Mouse (Mus musculus): ENCODE measurements around the gene Disp3.

DNA sequence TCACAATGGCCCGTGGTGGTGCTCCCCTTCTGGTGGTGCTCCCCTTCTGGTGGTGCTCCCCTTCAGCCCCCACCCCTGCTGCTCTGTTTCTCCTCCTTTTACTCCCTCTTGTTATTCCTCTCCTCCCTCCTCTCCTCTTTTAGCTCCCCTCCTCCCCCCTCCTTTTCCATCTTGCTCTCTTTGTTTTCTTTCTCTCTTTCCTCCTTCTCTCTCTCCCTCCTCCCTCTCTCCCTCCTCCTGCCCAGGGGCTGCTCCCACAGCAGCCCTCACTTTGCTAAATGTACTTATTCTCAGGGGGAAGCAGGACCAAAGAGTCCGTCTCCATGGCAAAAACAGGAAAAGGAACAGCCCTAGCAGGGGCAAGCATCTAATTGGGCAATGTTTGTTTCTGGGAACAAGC is 37.3 kb upstream of the Disp3 start:
- TF ChIP-seq CTCF (IDR thresholded peaks at IDR 0.05; ENCODE audit: borderline replicate concordance, extremely low read depth, insufficient read depth, insufficient read length) (no peak), POLR2A (IDR thresholded peaks at IDR 0.05; ENCODE audit: borderline replicate concordance, extremely low read depth, insufficient read depth, insufficient read length, poor library complexity, severe bottlenecking) (no peak)

Measured in brain, embryonic 14.5 days (tissue).